Mouse (Mus musculus) MEL (cell line): ENCODE results near the gene Inpp5d. TPM values are rescaled to one million over a fixed set of nuclear protein-coding genes. Genes with fewer than 3 reads are reported as not detected.

Experiments used
- DNase-seq: peaks from one replicate; pipeline ENCODE4 v3.0.0; 2011; ENCODE audit warnings: low read depth, low spot score
- H3K27ac ChIP-seq: 2 replicates; pipeline ENCODE4 v1.5.1; 2012; ENCODE audit warnings: low read depth, mild to moderate bottlenecking, control low read depth, low read length, moderate library complexity; ENCODE audit not compliant: control insufficient read depth
- H3K27me3 ChIP-seq, 2 experiments: fragments of 150-350 bp in 1 of 2; sonication (generic) in 1 of 2; 2 replicates each; pipeline ENCODE4 v1.6.1; 2012; ENCODE audit warnings: low read length in 2 of 2, mild to moderate bottlenecking in 2 of 2, improper control_type of control experiment in 1 of 2, moderate library complexity in 1 of 2; ENCODE audit not compliant: insufficient read depth in 2 of 2, control insufficient read depth in 1 of 2
- H3K36me3 ChIP-seq, 2 experiments: 2 replicates each; pipeline ENCODE4 v1.6.1; 2012 to 2014; ENCODE audit warnings: low read length in 2 of 2, improper control_type of control experiment in 1 of 2, inconsistent platforms in 1 of 2, mild to moderate bottlenecking in 1 of 2; ENCODE audit not compliant: insufficient read depth in 2 of 2, control insufficient read depth in 1 of 2
- H3K4me1 ChIP-seq, 2 experiments: fragments of 150-350 bp in 1 of 2; sonication (generic) in 1 of 2; 2 replicates each; pipeline ENCODE4 v1.6.1; 2012; ENCODE audit warnings: low read length in 2 of 2, improper control_type of control experiment in 1 of 2, mild to moderate bottlenecking in 1 of 2; ENCODE audit not compliant: insufficient read depth in 2 of 2, control insufficient read depth in 1 of 2
- H3K4me3 ChIP-seq, 2 experiments: fragments of 150-350 bp in 1 of 2; sonication (generic) in 1 of 2; 2 replicates each; pipeline ENCODE4 v1.5.1; 2012; ENCODE audit warnings: low read depth in 2 of 2, low read length in 2 of 2, mild to moderate bottlenecking in 2 of 2, moderate library complexity in 2 of 2, control low read depth in 1 of 2, improper control_type of control experiment in 1 of 2; ENCODE audit not compliant: control insufficient read depth in 1 of 2, insufficient read depth in 1 of 2
- H3K79me2 ChIP-seq: 2 replicates; pipeline ENCODE4 v1.6.1; 2012; ENCODE audit warnings: mild to moderate bottlenecking, low read length, moderate library complexity; ENCODE audit not compliant: control insufficient read depth, poor library complexity, insufficient read depth
- H3K9ac ChIP-seq: 2 replicates; pipeline ENCODE4 v1.6.1; 2012; ENCODE audit warnings: low read depth, mild to moderate bottlenecking, control low read depth, low read length, moderate library complexity; ENCODE audit not compliant: control insufficient read depth, poor library complexity, severe bottlenecking
- H3K9me3 ChIP-seq: fragments of 150-350 bp; sonication (generic); replicated peaks from 2 replicates; pipeline ENCODE4 v1.6.1; 2012; ENCODE audit warnings: mild to moderate bottlenecking, low read length, improper control_type of control experiment, moderate library complexity; ENCODE audit not compliant: insufficient read depth
- E2F4 ChIP-seq: IDR thresholded peaks from 2 replicates; pipeline ENCODE4 v1.6.1; 2011; ENCODE audit warnings: low read depth, low read length, improper control_type of control experiment, borderline replicate concordance
- ELF1 ChIP-seq: IDR thresholded peaks from 2 replicates; pipeline ENCODE4 v1.6.1; 2014; ENCODE audit warnings: low read depth, mild to moderate bottlenecking, inconsistent platforms, low read length, improper control_type of control experiment, moderate library complexity
- ETS1 ChIP-seq: IDR thresholded peaks from 2 replicates; pipeline ENCODE4 v1.6.1; 2012; ENCODE audit warnings: low read depth, mild to moderate bottlenecking, inconsistent platforms, low read length, improper control_type of control experiment, moderate library complexity
- GATA1 ChIP-seq: IDR thresholded peaks from 2 replicates; pipeline ENCODE4 v1.6.1; 2011; ENCODE audit warnings: low read depth, low read length, improper control_type of control experiment
- JUND ChIP-seq: IDR thresholded peaks from 2 replicates; pipeline ENCODE4 v1.6.1; 2011; ENCODE audit warnings: low read depth, mild to moderate bottlenecking, improper control_type of control experiment, low read length
- MAFK ChIP-seq: IDR thresholded peaks from 2 replicates; pipeline ENCODE4 v1.6.1; 2011; ENCODE audit warnings: low read depth, mild to moderate bottlenecking, low read length, improper control_type of control experiment, borderline replicate concordance
- MAX ChIP-seq: IDR thresholded peaks from 2 replicates; pipeline ENCODE4 v1.6.1; 2011; ENCODE audit warnings: low read length, improper control_type of control experiment
- MEF2A ChIP-seq: IDR thresholded peaks from 2 replicates; pipeline ENCODE4 v1.6.1; 2014; ENCODE audit warnings: low read depth, mild to moderate bottlenecking, inconsistent platforms, low read length, improper control_type of control experiment; ENCODE audit not compliant: poor library complexity, insufficient replicate concordance, severe bottlenecking; ENCODE audit errors: extremely low read depth
- MXI1 ChIP-seq: IDR thresholded peaks from 2 replicates; pipeline ENCODE4 v1.6.1; 2011; ENCODE audit warnings: mild to moderate bottlenecking, low read depth, low read length, improper control_type of control experiment
- MYB ChIP-seq: IDR thresholded peaks from 2 replicates; pipeline ENCODE4 v1.6.1; 2011; ENCODE audit warnings: mild to moderate bottlenecking, low read depth, low read length, improper control_type of control experiment
- MYC ChIP-seq: IDR thresholded peaks from 2 replicates; pipeline ENCODE4 v1.6.1; 2011; ENCODE audit warnings: low read depth, mild to moderate bottlenecking, low read length, improper control_type of control experiment, moderate library complexity
- NELFE ChIP-seq: IDR thresholded peaks from 2 replicates; pipeline ENCODE4 v1.6.1; 2011; ENCODE audit warnings: low read depth, low read length, improper control_type of control experiment
- POLR2AphosphoS2 ChIP-seq: IDR thresholded peaks from 2 replicates; pipeline ENCODE4 v1.6.1; 2011; ENCODE audit warnings: low read length, improper control_type of control experiment
- POLR2AphosphoS5 ChIP-seq: IDR thresholded peaks from 2 replicates; pipeline ENCODE4 v1.6.1; 2012; ENCODE audit warnings: low read depth, borderline replicate concordance, mild to moderate bottlenecking, inconsistent platforms, low read length, moderate library complexity, mixed read lengths
- RAD21 ChIP-seq: IDR thresholded peaks from 2 replicates; pipeline ENCODE4 v1.6.1; 2011; ENCODE audit warnings: mild to moderate bottlenecking, low read depth, low read length, improper control_type of control experiment
- RCOR1 ChIP-seq: IDR thresholded peaks from 2 replicates; pipeline ENCODE4 v1.6.1; 2012; ENCODE audit warnings: low read depth, mild to moderate bottlenecking, inconsistent platforms, low read length, improper control_type of control experiment
- SIN3A ChIP-seq: IDR thresholded peaks from 2 replicates; pipeline ENCODE4 v1.6.1; 2012; ENCODE audit warnings: low read length, improper control_type of control experiment, inconsistent platforms
- TAL1 ChIP-seq: IDR thresholded peaks from 2 replicates; pipeline ENCODE4 v1.6.1; 2012; ENCODE audit warnings: mild to moderate bottlenecking, inconsistent platforms, low read length, moderate library complexity, mixed read lengths
- TCF12 ChIP-seq: IDR thresholded peaks from 2 replicates; pipeline ENCODE4 v1.6.1; 2014; ENCODE audit warnings: low read depth, mild to moderate bottlenecking, inconsistent platforms, low read length, improper control_type of control experiment, moderate library complexity
- USF1 ChIP-seq: IDR thresholded peaks from 2 replicates; pipeline ENCODE4 v1.6.1; 2014; ENCODE audit warnings: low read depth, mild to moderate bottlenecking, inconsistent platforms, low read length, improper control_type of control experiment, moderate library complexity
- ZMIZ1 ChIP-seq: IDR thresholded peaks from 2 replicates; pipeline ENCODE4 v1.6.1; 2012; ENCODE audit warnings: low read depth, mild to moderate bottlenecking, inconsistent platforms, low read length, improper control_type of control experiment, moderate library complexity
- ZNF384 ChIP-seq: IDR thresholded peaks from 2 replicates; pipeline ENCODE4 v1.6.1; 2012; ENCODE audit warnings: low read depth, mild to moderate bottlenecking, inconsistent platforms, low read length, improper control_type of control experiment
- polyA plus RNA-seq, 2 experiments: library from polyadenylated mRNA; stranded (reverse) in 1 of 2; unstranded in 1 of 2; fragments of >175 nt in 1 of 2; fragments of >200 nt in 1 of 2; gene quantifications; 2 replicates each; pipeline versions ENCODE4 v1.2.1 to v1.2.4; 2012; ENCODE audit warnings: low replicate concordance in 2 of 2, low read depth in 1 of 2; ENCODE audit not compliant: insufficient read length in 2 of 2, insufficient read depth in 1 of 2, missing spikeins in 1 of 2
- total RNA-seq: library from RNA; depleted of rRNA; stranded (reverse); fragments of 300-350 nt; gene quantifications from 2 replicates; pipeline ENCODE4 v1.2.3, GENCODE M21; 2012

Gene Inpp5d
- total and polyA plus RNA-seq, 3 experiments = 69.4 to 71.3 TPM; not detected in 1

DNA sequence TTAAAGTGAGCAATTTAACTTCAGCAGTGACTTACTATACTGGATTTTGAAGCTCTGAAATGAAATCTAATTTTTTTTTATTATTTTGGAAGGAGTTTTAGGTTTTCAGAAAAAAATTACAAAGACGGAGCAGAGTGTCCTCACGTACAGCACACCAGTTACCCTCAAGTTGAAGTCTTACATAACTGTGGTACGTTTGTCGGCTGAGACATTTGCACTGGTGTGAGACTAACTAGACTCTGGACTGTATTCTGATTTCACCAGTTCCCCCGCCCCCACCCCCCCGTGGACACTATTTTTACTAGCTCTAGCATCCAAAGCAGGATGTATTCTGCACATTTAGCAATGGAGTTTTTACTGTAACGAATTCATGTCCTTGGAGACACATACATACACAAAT lies 19.6 kb upstream of the Inpp5d start:
- Histone ChIP-seq H3K36me3 (no peaks in the 10 kb centered on the region), H3K9me3 (no peaks in the 10 kb centered on the region), H3K79me2 (no peaks in the 10 kb centered on the region), H3K27me3 (peaks cover 10% of the 10 kb centered on the region in 2 experiments; a peak in 3 of 4 replicates), H3K27ac (no peak overlapping the region), H3K4me1 (no peaks in the 10 kb centered on the region), H3K9ac (no peak overlapping the region), H3K4me3 (no peak overlapping the region)
- TF ChIP-seq MXI1 = no peak
- TF ChIP-seq GATA1 = no peak
- no peak for TF ChIP-seq MEF2A
- no peak for TF ChIP-seq RCOR1
- TF ChIP-seq ELF1 = no peak
- no peak for TF ChIP-seq TCF12
- TF ChIP-seq POLR2AphosphoS2 = no peak
- TF ChIP-seq USF1 = no peak
- no peak for TF ChIP-seq MAFK
- TF ChIP-seq MAX = no peak
- no peak for DNase-seq

GRCm38 (mm10) chr1:87601801-87602200 lies 18.3 kb upstream of the Inpp5d start:
- Histone ChIP-seq H3K27me3 (peaks cover 10% of the 10 kb centered on the region in 2 experiments), H3K4me3 (no peak overlapping the region), H3K9me3 (no peaks in the 10 kb centered on the region), H3K9ac (no peak overlapping the region), H3K4me1 (no peaks in the 10 kb centered on the region), H3K79me2 (no peaks in the 10 kb centered on the region)
- no peak for DNase-seq
- TF ChIP-seq POLR2AphosphoS5 (no peak), RCOR1 (no peak), MYB (no peak), MAFK (no peak), RAD21 (no peak)
- TF ChIP-seq, all 39 proteins: peak for 0
- H3K27ac ChIP-seq = no peak overlapping the region
- H3K36me3 ChIP-seq = no peaks in the 10 kb centered on the region

- Histone ChIP-seq H3K4me3 (no peak overlapping the region), H3K79me2 (no peaks in the 10 kb centered on the region), H3K36me3 (peaks cover 0 to 5% of the 10 kb centered on the region in 2 experiments; a peak in 2 of 4 replicates), H3K4me1 (peaks cover 0 to 7% of the 10 kb centered on the region in 2 experiments; a peak in 1 of 4 replicates), H3K27me3 (peaks cover 10% of the 10 kb centered on the region in 2 experiments), H3K9me3 (no peaks in the 10 kb centered on the region), H3K27ac (no peak overlapping the region), H3K9ac (no peak overlapping the region)
- TF ChIP-seq JUND (no peak), USF1 (no peak), POLR2AphosphoS2 (no peak), ZNF384 (no peak), MYC (no peak), ETS1 (no peak), POLR2AphosphoS5 (no peak), ZMIZ1 (no peak), TAL1 (no peak), E2F4 (no peak), NELFE (no peak), SIN3A (no peak)
- DNase-seq = no peak
Measured at GRCm38 (mm10) chr1:87603389-87603788, 16.7 kb upstream of the Inpp5d start.
